Mouse (Mus musculus) kidney, adult 2 months (tissue): Measurements from ENCODE around the gene Tlr2.

ENCODE experiments used
- CTCF ChIP-seq: fragments of 200-500 bp; conservative IDR thresholded peaks from 2 replicates; pipeline ENCODE4 v1.5.1; 2011; ENCODE audit warnings: low read depth, mild to moderate bottlenecking, control low read depth, low read length, moderate library complexity, mixed read lengths; ENCODE audit not compliant: insufficient read depth, insufficient read length
- POLR2A ChIP-seq: fragments of 200-500 bp; IDR thresholded peaks from one replicate; pipeline ENCODE4 v1.6.1; 2011; ENCODE audit warnings: low read depth, low read length, control low read depth

- no peak for TF ChIP-seq POLR2A
- no peak for TF ChIP-seq CTCF
Measured at GRCm38 (mm10) chr3:83865216-83865615, 23.6 kb upstream of the Tlr2 start.
